Mouse (Mus musculus) embryonic facial prominence, embryonic 13.5 days (tissue): ENCODE results near the gene Swsap1. TPM values are rescaled to one million over a fixed set of nuclear protein-coding genes. Genes with fewer than 3 reads are reported as not detected.

Experiments
- ATAC-seq: fragments of 200-750 bp; cut with Nextera tagmentation; 2 replicates; pipeline ENCODE4 v1.8.0; 2017; ENCODE audit warnings: low read depth; ENCODE audit not compliant: insufficient number of reproducible peaks, insufficient read depth, low FRiP score, low TSS enrichment
- H3K27ac ChIP-seq: fragments of 300-500 bp; sonication (generic); 2 replicates; pipeline ENCODE4 v1.5.1; 2015; ENCODE audit warnings: moderate library complexity, mild to moderate bottlenecking, inconsistent platforms
- H3K27me3 ChIP-seq: fragments of 300-500 bp; sonication (generic); 2 replicates; pipeline ENCODE4 v1.6.1; 2015; ENCODE audit warnings: mild to moderate bottlenecking, inconsistent platforms
- H3K36me3 ChIP-seq: fragments of 300-500 bp; sonication (generic); 2 replicates; pipeline ENCODE4 v1.6.1; 2015; ENCODE audit warnings: mild to moderate bottlenecking, inconsistent platforms
- H3K4me1 ChIP-seq: fragments of 300-500 bp; sonication (generic); 2 replicates; pipeline ENCODE4 v1.6.1; 2015; ENCODE audit warnings: inconsistent platforms
- H3K4me2 ChIP-seq: fragments of 300-500 bp; sonication (generic); 2 replicates; pipeline ENCODE4 v1.6.1; 2015; ENCODE audit warnings: moderate library complexity, mild to moderate bottlenecking, inconsistent platforms
- H3K4me3 ChIP-seq: fragments of 300-500 bp; sonication (generic); 2 replicates; pipeline ENCODE4 v1.5.1; 2015; ENCODE audit warnings: mild to moderate bottlenecking, inconsistent platforms
- H3K9ac ChIP-seq: fragments of 300-500 bp; sonication (generic); 2 replicates; pipeline ENCODE4 v1.6.1; 2015; ENCODE audit warnings: mild to moderate bottlenecking, inconsistent platforms
- H3K9me3 ChIP-seq: fragments of 300-500 bp; sonication (generic); 2 replicates; pipeline ENCODE4 v1.6.1; 2016; ENCODE audit warnings: inconsistent platforms
- WGBS: fragments of 180-500 bp; shearing (Covaris S2); methylation state at CpG from one replicate; pipeline ENCODE4 v1.1.7; 2015; ENCODE audit warnings: mixed read lengths; 5-methylcytosine and 5-hydroxymethylcytosine counted together
- polyA plus RNA-seq: library from polyadenylated mRNA; unstranded; fragments of >200 nt; fragmentation: Nextera tagmentation; extraction: Ambion mirVana; gene quantifications from 2 replicates; pipeline ENCODE4 v1.2.1, GENCODE M21; 2015

Swsap1 gene
- polyA plus RNA-seq, 1 experiment from 2014 or later = 7.3 TPM

- no peaks in the 10 kb centered on the region for H3K9me3 ChIP-seq
- ATAC-seq = no peak
- H3K36me3 ChIP-seq = peaks cover 11% of the 10 kb centered on the region
- peaks cover 15% of the 10 kb centered on the region for H3K4me1 ChIP-seq
- peak overlapping the region; percentile 65 for H3K4me3 ChIP-seq
- no peaks in the 10 kb centered on the region for H3K27me3 ChIP-seq
- H3K4me2 ChIP-seq = peak overlapping the region; percentile 79
- H3K9ac ChIP-seq = 0 out of 2 replicates have a peak overlapping the region, but pooled peaks have one; percentile 80
- no peak overlapping the region for H3K27ac ChIP-seq
- 78% methylated on average over 4 of the region's 4 CpGs for WGBS
Measured at GRCm38 (mm10) chr9:21937711-21938175, 17.8 kb upstream of the Swsap1 start.

- Histone ChIP-seq H3K4me3 (no peak overlapping the region), H3K4me2 (no peak overlapping the region), H3K36me3 (peaks cover 11% of the 10 kb centered on the region), H3K9me3 (no peaks in the 10 kb centered on the region), H3K27me3 (peaks cover under 1% of the 10 kb centered on the region), H3K9ac (0 out of 2 replicates have a peak overlapping the region, but pooled peaks have one; percentile 11), H3K4me1 (peaks cover 13% of the 10 kb centered on the region), H3K27ac (no peak overlapping the region)
- WGBS = 79% methylated on average over 4 of the region's 4 CpGs
- ATAC-seq = no peak
Measured at GRCm38 (mm10) chr9:21938234-21938855, 17.2 kb upstream of the Swsap1 start.

- Histone ChIP-seq H3K4me2 (no peak overlapping the region), H3K9ac (no peak overlapping the region), H3K27me3 (peaks cover 27% of the 10 kb centered on the region), H3K36me3 (peaks cover 11% of the 10 kb centered on the region), H3K4me3 (no peak overlapping the region), H3K9me3 (no peaks in the 10 kb centered on the region), H3K27ac (no peak overlapping the region), H3K4me1 (peaks cover 3% of the 10 kb centered on the region; the same call in 1 of the 2 replicates)
- WGBS = 70% methylated on average over 11 of the region's 12 CpGs
- no peak for ATAC-seq
Measured at GRCm38 (mm10) chr9:21943046-21943445, 12.5 kb upstream of the Swsap1 start.

- H3K4me2 ChIP-seq = no peak overlapping the region
- no peak overlapping the region for H3K9ac ChIP-seq
- H3K27ac ChIP-seq = no peak overlapping the region
- H3K4me3 ChIP-seq = no peak overlapping the region
- 59% methylated on average over 12 of the region's 12 CpGs for WGBS
- peaks cover 3% of the 10 kb centered on the region; the same call in 1 of the 2 replicates for H3K4me1 ChIP-seq
- no peak for ATAC-seq
- peaks cover 11% of the 10 kb centered on the region for H3K36me3 ChIP-seq
- H3K9me3 ChIP-seq = no peaks in the 10 kb centered on the region
- peaks cover 33% of the 10 kb centered on the region for H3K27me3 ChIP-seq
Measured at GRCm38 (mm10) chr9:21943638-21944037, 11.9 kb upstream of the Swsap1 start.

- no peak overlapping the region for H3K27ac ChIP-seq
- H3K27me3 ChIP-seq = peaks cover 36% of the 10 kb centered on the region
- no peak overlapping the region; the same call in 1 of the 2 replicates for H3K4me2 ChIP-seq
- WGBS = 25% methylated on average over 23 of the region's 23 CpGs
- no peaks in the 10 kb centered on the region for H3K9me3 ChIP-seq
- H3K36me3 ChIP-seq = peaks cover 9% of the 10 kb centered on the region
- H3K4me1 ChIP-seq = peaks cover 3% of the 10 kb centered on the region; the same call in 1 of the 2 replicates
- no peak overlapping the region for H3K9ac ChIP-seq
- H3K4me3 ChIP-seq = no peak overlapping the region
- no peak for ATAC-seq
Measured at GRCm38 (mm10) chr9:21944267-21944666, 11.3 kb upstream of the Swsap1 start.

GRCm38 (mm10) chr9:21947540-21948130, 7.9 kb upstream of the Swsap1 start:
- Histone ChIP-seq H3K36me3 (no peaks in the 10 kb centered on the region), H3K4me2 (peak overlapping the region; percentile 14; the same call in 1 of the 2 replicates), H3K9ac (no peak overlapping the region), H3K4me3 (no peak overlapping the region), H3K27ac (no peak overlapping the region), H3K27me3 (peaks cover 36% of the 10 kb centered on the region), H3K4me1 (peaks cover 3% of the 10 kb centered on the region; the same call in 1 of the 2 replicates), H3K9me3 (no peaks in the 10 kb centered on the region)
- 7% methylated on average over 28 of the region's 28 CpGs for WGBS
- ATAC-seq = no peak

- Histone ChIP-seq H3K9me3 (no peaks in the 10 kb centered on the region), H3K4me3 (no peak overlapping the region), H3K36me3 (no peaks in the 10 kb centered on the region), H3K27ac (no peak overlapping the region), H3K4me1 (peaks cover 3% of the 10 kb centered on the region; the same call in 1 of the 2 replicates), H3K9ac (no peak overlapping the region), H3K27me3 (peaks cover 36% of the 10 kb centered on the region), H3K4me2 (no peak overlapping the region)
- 64% methylated on average over 8 of the region's 8 CpGs for WGBS
- no peak for ATAC-seq
Measured at GRCm38 (mm10) chr9:21948146-21948545, 7.4 kb upstream of the Swsap1 start.

GRCm38 (mm10) chr9:21948790-21949189, 6.8 kb upstream of the Swsap1 start:
- no peak overlapping the region for H3K4me2 ChIP-seq
- no peaks in the 10 kb centered on the region for H3K36me3 ChIP-seq
- no peaks in the 10 kb centered on the region for H3K9me3 ChIP-seq
- no peak overlapping the region for H3K27ac ChIP-seq
- no peak for ATAC-seq
- H3K9ac ChIP-seq = no peak overlapping the region
- H3K4me3 ChIP-seq = no peak overlapping the region
- H3K4me1 ChIP-seq = peaks cover 3% of the 10 kb centered on the region; the same call in 1 of the 2 replicates
- WGBS = 70% methylated on average over 6 of the region's 6 CpGs
- H3K27me3 ChIP-seq = peaks cover 33% of the 10 kb centered on the region

GRCm38 (mm10) chr9:21950322-21950721, 5.2 kb upstream of the Swsap1 start:
- H3K9ac ChIP-seq = no peak overlapping the region
- WGBS = 13% methylated on average over 11 of the region's 11 CpGs

GRCm38 (mm10) chr9:21951977-21952376, 3.6 kb upstream of the Swsap1 start:
- H3K9me3 ChIP-seq = no peaks in the 10 kb centered on the region
- H3K27ac ChIP-seq = no peak overlapping the region
- peaks cover 19% of the 10 kb centered on the region for H3K27me3 ChIP-seq
- no peak overlapping the region for H3K4me2 ChIP-seq
- no peaks in the 10 kb centered on the region for H3K36me3 ChIP-seq
- H3K4me3 ChIP-seq = no peak overlapping the region
- peaks cover 9% of the 10 kb centered on the region for H3K4me1 ChIP-seq
- no peak overlapping the region for H3K9ac ChIP-seq
- 73% methylated on average over 3 of the region's 3 CpGs for WGBS
- ATAC-seq = no peak

More at GRCm38 (mm10) chr9:21950322-21950721, 5.2 kb upstream of the Swsap1 start:
- Histone ChIP-seq H3K4me2 (no peak overlapping the region), H3K4me1 (peaks cover 3% of the 10 kb centered on the region; the same call in 1 of the 2 replicates), H3K27me3 (peaks cover 31% of the 10 kb centered on the region), H3K36me3 (no peaks in the 10 kb centered on the region), H3K4me3 (no peak overlapping the region), H3K9me3 (no peaks in the 10 kb centered on the region), H3K27ac (no peak overlapping the region)
- ATAC-seq = no peak

- Histone ChIP-seq H3K4me3 (no peak overlapping the region), H3K9ac (no peak overlapping the region), H3K27ac (no peak overlapping the region), H3K27me3 (peaks cover 3% of the 10 kb centered on the region), H3K36me3 (peaks cover 7% of the 10 kb centered on the region; the same call in 1 of the 2 replicates), H3K4me2 (no peak overlapping the region), H3K4me1 (peaks cover 6% of the 10 kb centered on the region), H3K9me3 (no peaks in the 10 kb centered on the region)
- WGBS = 13% methylated on average over 3 of the region's 3 CpGs
- ATAC-seq = no peak
Measured at GRCm38 (mm10) chr9:21953600-21953999, 2.0 kb upstream of the Swsap1 start.

- WGBS = 80% methylated on average over 3 of the region's 3 CpGs
- Histone ChIP-seq H3K4me1 (peaks cover 6% of the 10 kb centered on the region), H3K36me3 (peaks cover 7% of the 10 kb centered on the region; the same call in 1 of the 2 replicates), H3K9ac (no peak overlapping the region), H3K9me3 (no peaks in the 10 kb centered on the region), H3K27me3 (peaks cover 9% of the 10 kb centered on the region), H3K4me2 (peak overlapping the region; percentile 71; the same call in 1 of the 2 replicates), H3K27ac (no peak overlapping the region), H3K4me3 (no peak overlapping the region)
- ATAC-seq = no peak
Measured at GRCm38 (mm10) chr9:21954635-21955034, 920 bp upstream of the Swsap1 start.
